Mouse (Mus musculus) lung, postnatal 10 days (tissue): ENCODE measurements around the gene Abhd10.

Experiments
- DNase-seq: peaks from one replicate; pipeline ENCODE4 v3.0.0; 2021

Abhd10 gene

DNA sequence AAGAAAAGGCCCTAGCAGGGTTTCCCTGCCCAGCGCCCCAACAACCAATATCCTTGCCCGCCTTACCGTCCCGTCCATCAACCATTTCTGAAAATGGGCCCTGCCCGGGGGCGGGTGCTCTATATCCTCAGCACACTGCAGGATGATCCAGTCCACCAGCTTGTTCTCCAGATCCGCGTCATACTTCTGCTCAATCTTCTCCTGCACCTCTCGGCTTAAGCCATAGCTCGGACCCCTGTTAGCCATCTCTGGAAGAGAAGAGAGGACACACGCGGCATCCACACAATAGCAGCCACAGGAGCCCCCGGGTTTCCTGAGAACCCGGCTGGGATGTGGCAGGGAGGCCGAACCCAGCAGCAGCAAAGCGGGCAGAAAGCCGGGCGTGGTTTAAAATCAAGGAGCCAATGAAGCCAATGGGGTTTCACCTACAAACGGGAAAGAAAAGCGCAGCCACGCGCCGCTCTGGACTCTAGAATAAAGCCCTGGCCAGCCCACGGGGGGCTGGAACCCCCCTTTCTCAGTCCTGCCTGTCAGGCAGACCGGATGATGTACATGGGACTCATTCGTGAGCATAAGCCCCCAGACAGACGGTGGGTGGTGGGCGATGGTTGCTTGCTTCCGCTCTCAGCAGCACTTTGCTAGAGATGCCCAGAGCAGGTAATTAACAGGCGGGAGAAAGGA, 18.6 kb downstream of the Abhd10 start, which contains the start of gene Tagln3:
Gene Tagln3 (minus strand): TSS at position 548 of the 681 bp plus-strand sequence.
- DNase-seq, result peak; percentile 22

DNA sequence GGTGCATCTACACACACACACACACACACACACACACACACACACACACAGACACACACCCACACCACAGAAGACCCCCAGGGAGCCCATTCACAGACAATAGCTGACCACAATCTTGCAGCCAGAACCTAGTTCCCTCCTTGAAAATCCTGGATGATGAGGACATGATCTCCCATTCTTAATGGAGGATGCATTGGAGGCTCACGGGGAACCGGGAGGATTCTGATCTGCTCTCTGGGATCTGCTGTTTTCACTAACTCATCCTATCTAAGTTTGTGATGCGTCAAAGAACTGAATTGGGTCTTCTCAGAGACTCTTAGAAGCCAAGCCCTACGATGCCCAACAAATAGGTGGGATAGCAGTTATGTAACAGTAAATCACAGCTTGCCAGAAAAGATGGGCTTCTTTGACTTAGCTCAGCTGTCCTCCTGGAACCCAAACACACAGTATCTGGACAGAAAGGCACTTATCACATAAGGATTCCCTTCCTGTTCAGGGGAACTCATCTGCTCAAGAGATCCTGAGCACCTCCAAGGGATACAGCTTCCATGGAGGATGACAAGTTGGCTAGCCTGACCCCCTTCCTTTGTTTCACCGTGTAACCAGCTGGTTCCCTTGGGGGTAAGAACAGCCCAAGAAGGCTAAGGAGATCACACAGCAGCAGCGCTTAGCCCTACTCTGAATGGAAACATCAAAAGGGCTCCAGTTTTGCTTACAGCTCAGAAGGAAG, 19.4 kb downstream of the Abhd10 start:
- no peak for DNase-seq

DNA sequence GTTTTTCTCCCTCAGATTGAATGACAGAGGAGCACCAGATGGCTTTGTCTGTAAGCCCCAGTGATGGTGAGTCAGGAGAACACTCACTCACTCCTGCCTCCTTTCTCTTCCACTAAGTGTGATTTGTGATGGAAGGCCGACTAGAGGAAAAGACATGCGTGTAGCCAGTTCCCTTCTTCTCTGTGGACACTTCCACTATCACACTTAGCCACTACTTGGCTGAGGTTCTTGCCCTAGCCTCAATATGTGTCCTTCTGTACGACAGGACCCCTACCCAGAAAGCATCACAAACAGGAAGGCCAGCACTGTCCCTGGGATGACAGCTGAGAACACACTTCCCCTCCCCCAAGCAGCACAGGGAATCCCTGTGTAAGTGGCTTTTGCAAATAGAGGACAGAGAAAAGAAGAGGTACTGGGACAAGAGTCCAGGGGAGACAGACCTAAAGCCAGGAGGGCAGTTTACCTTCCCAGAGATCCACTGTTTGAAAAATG, 20.2 kb downstream of the Abhd10 start:
- DNase-seq, result no peak

DNA sequence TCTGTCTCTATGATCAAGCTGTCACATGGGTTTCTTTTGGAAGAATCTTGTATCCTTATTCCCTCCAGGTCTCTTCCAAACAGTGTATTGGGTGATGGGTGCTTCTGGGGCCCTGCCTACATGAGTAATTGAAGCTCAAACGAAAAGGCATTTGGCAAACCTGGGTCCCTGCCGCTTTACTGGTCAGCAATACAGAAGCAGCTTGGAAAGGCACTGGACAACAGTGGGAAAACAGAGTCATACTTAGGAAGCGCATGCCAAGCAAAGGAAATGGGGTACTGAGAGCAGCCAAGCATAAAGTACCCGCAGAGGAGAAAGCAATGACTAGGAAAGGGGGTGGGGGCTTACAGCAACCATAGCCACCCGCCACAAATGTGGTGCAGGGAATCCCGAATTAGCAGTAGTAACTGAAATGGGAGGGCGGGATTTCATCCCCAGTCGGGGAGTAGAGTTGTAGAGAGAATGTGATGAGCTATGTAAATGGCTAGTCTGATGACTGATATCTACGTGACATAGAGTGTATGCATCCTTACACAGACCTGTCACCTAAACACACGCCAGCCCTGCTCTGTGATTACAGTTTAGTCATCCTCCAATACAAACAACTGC, 22.6 kb downstream of the Abhd10 start:
- DNase-seq, result no peak

DNA sequence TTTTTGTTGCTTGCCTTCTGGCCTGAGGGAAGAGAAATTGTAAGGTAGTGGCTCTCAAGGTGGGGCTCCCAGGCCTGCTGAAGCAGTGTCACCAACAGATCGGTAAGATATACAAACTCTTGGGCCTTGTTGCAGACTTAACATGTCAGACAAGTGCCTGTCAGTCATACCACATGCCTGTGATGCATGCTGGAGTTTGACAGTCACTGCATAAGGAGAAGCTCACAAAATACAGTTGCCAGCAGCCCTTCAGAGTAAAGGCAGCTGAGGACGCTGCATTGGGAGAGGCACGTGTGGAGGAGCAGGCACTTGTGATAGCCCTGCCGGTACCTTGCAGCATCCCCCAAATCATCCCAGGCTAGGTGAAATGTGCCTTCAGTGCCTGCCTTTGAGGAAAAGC, 24.5 kb downstream of the Abhd10 start:
- no peak for DNase-seq

DNA sequence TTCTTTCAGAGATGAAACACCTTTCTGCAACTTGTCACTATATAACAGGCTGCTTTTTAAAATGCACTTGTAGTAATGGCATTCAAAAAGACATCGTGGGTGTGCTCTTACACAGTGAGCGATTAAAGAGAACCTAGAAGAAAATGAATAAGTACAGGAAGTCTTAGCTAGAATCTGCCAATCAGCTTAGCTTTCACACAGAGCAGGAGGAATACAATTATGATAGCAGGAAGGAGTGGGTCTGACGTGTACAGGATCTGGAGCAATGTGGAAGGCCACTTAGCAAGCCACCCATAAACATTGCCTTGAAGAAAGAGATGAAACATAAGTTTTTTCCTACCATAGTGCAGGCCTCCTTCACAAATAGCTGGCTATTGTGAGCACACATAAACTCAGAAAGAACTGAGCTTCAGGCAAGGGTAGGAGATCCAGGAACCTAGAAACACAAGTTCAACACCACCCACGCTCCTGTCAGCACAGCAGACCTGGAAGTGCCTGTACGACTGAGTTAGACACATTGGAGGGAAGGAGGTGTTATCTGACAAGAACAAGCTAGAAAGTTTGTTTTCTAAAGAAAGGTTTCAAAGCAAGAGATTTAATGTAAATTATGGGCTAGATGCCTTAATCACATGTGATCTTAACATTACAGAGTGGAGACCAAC, 28.1 kb downstream of the Abhd10 start:
- no peak for DNase-seq

DNA sequence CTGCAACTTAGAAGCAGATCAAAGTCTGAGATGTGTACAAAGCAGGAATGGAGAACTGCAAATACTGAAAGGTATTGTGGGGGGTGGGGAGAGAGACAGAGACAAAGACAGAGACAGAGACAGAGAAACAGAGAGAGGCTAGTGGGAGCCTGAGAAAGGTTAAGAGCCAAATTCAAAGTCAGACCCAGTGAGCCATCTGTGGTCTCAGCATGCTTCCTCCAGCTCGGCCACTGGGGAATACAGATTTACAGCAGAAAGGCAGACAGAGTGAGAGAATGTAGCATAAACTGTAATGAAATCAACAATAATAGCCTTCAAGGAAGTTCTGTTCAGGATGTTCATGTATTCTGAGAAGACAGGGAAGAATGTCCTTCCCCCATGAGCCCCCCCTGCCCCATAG, 28.9 kb downstream of the Abhd10 start:
- no peak for DNase-seq

DNA sequence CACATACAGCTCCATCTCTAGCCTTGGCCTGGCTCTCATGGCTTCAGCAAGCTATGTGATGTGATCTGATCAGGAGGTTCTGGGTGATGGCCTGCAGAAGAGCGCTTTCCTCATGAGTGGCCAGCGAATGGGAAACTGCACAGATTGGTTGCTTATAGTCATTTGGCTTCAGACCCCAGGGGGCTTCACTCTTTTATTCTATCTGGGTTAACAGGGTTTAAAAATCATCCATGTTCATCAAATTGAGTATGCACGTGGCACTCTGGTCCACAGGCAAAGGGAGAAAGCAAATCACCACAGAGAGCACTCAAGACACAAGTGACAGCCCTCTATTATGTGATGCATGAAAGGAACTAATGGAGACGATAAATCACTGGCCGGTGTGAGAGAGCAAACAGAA, 29.5 kb downstream of the Abhd10 start:
- DNase-seq, result no peak

DNA sequence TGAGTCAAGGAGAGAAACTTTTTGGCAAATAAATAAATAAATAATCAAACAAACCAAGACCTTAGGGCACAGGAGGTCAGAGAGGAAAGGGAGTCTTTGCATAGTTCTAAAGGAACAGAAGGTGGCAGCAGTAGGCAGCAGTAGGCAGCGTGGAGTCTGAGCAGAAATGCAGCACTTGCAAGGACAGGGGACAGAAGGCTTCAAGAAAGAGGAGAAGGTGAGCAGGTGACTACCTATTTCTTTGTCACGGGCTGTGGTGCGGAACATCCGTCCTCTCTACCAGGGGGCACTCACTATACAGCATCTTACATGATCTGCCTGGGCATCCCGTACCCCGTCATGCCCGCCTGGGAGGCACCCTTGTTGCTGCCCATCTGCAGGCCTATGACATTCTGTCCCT, 31.5 kb downstream of the Abhd10 start:
- DNase-seq, result no peak

DNA sequence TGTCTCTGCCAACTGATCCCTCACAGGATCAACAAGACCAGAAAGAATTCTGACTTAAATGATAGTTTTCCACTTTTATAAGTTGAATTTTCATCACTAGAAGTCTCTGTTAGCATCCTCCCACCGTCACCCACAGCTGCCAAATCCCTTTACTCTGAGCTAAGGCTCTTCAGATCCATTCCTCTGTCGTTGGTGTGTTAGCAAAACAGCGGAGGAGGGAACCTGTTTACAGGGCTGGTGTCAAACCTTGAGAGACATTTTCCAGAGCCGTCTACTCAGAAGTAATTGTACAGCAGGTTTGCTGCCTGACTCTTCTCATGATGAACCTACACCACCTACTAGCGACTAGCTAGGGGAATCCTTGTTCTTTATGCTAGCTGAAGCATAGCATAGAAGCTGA, 43.5 kb downstream of the Abhd10 start:
- no peak for DNase-seq

DNA sequence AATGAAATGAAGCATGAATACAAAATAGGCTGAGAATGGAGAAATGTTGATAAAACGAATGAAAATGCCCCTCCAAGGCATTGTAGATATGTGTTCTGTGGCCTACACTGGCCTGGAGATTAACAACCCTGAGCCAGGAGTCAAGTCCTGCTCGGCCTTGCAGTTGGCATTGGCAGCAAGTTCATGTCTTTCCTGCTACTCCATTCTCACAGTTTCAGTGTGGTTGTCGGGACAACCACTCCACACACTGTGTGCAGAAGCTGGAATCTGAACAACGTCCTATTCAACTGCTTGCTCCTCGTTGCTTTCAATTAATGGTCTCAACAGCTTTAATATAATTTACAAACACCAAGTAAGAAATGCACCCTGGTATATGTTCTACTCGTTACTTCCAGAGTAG, 44.8 kb downstream of the Abhd10 start:
- no peak for DNase-seq

DNA sequence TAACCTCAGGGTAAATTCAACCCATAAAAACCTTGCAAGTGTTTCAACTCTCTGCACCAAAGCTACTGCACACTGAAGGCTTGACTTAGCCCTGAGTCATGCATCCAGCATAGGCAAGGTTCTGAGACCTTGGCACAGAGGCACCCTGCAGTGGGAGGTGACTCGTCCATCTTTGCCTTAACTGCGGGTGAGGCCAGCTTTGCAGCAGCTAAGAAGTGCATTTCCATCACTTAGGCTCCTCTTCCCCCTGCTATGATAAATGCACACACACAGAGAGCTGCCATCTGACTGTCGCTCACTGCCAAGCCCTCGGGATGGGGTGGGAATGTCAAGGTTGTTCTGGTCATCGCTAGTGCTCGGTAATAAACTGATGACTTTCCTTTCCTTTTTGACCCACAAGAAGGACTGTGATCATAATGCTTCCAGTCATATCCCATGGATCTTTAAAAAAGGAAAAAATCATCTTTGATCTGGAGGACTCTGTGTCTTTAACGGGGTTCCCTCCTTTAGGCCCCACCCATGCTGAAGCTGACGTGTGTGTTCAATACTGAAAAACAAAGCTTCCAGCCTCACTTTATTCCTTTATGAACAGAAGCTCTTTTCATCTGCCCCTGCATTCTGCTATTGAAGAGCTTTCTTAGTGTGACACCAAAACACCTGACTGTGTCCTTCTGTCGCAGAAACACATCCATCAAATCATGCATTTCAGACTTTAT, 47.2 kb downstream of the Abhd10 start:
- no peak for DNase-seq

DNA sequence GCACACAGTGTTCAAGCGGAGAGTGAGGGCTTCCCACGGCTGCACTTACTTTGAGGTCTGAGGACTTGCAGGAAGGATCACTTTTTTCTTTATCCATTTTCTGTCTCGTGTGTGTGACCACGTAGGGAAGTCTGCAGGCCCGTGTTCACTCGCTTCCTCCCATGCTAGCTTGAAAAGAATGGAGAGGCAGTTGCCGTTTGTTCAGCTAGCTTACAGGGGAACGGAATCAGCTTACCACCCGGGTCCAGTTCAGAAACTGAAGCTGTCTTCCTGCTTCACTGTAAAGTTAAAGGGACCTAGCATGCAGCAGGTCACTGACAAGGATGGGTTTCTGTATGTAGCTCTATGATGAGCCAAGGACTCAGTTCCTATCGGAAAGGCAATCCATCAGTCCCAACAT, 49.2 kb downstream of the Abhd10 start, which contains the start of gene Tmprss7:
Gene Tmprss7 (minus strand): TSS at position 101 of the 400 bp plus-strand sequence.
- DNase-seq, result no peak

DNA sequence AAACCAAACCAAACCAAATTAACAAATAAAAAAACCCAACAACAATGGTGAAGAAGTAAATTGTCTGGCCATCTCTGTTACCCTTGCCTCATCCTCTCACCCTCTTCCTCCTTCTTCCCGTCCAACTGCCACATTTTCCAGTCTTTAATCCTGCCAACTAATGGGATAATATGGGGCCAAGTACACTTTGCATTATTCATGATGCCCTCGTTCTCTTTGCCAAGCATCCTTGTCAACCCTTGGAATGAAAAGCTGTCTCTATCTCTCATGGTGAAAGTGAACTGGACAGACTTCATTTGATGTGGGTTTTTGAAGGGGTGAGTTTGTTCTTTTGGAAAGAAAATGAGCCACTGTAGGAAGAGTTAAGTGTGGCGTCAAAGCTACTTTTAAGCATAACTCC, 49.9 kb downstream of the Abhd10 start:
- no peak for DNase-seq

DNA sequence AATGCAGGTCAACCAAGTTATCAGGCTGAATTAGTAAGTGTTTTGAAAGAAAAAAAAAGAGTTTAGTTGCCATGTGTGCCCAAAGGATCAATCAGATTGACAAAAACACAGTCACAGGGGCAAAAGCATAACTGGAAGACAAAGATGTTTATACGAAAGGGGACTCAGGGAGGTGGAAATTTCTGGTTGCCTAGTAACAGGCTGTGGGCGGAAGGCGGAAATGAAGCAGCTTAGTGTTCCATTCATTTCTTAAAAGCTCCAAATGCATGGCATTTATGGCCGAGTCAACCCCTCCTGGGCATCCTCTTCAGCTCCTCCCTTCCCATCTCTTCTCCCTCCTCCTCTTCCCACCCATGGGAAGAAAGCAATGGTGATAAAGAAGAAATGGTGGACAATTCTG, 52.6 kb downstream of the Abhd10 start:
- peak; percentile 18 for DNase-seq

DNA sequence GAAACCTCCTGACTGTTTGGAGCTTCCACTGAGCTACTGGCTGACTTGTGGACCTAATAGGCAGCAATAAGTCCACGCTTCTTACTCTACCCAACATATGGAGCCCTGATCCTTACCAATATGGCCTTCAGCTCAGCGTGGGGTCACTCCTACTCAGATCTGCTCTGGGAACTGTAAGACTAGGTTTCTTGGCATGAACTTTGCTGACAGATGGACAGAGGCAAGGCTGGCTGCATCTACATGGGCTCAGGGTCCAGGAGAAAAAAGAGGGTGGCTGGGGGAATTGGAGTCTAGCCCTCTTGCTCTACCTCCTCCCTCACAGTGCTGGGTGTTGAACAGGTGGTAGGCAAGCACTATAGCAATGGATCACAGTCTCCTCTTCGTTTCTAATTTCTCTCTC, 55.9 kb downstream of the Abhd10 start:
- no peak for DNase-seq

DNA sequence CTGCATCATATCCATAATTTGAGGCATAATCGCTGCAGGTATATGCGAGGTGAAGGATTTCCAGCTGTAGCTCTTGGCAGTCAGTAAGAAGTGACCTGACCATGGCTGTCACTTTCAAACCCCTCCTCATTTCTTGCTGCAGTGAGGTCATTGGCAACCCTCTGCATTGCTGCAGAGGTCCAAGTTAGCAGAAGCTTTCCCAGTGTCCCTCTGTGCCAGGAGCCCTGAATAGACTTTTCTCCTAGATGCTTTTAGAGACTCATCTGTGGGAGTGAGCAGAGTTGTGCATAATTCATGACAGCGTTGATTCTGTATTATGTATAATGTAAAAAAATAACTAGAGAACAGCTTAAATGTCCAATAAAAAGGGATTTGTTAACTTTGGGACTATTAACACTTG, 57.5 kb downstream of the Abhd10 start:
- DNase-seq, result no peak

DNA sequence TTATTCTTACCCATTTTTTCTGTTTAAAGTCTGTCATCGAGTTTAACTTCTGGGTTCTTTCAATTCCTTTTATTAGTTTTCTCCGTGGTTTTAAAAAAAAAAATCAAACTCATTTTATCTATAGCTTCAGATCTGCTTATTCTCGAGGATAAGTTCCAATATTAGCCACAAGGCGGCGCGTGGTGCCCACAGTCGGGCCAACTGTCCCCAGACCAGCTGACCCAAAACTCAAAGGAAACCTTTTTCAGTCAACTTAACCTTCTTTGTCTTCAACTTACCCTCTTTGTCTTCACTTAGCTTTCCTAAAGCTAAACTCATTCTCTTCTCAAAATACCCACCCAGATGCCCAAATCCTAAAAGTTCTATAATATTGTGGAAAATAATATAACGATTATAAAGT, 57.9 kb downstream of the Abhd10 start:
- peak; percentile 82 for DNase-seq
